Mouse (Mus musculus): Measurements from ENCODE around the gene Omd.
"Not testable (repeated sequence)": the region's sequence is repeated elsewhere in the genome, so short reads cannot be mapped to it uniquely, and the experiment has no call there.

Gene Omd

GRCm38 (mm10) chr13:49581541-49582530, at the start of gene Omd:
Omd (plus strand) TSS chr13:49582462.
- peak; percentile 6 for DNase-seq (ENCODE audit: low spot score)

- no peak for DNase-seq (ENCODE audit: low spot score)
These were observed 45.3 kb upstream of the Omd start for GRCm38 (mm10) chr13:49536946-49537345.

- no peak for DNase-seq (ENCODE audit: low spot score)
These were observed 43.6 kb upstream of the Omd start for GRCm38 (mm10) chr13:49538693-49539092.

- no peak for DNase-seq (ENCODE audit: low spot score)
These were observed 38.0 kb upstream of the Omd start, which contains the start of gene Aspn for GRCm38 (mm10) chr13:49544279-49544678. Aspn (plus strand) TSS chr13:49544443.

GRCm38 (mm10) chr13:49545646-49546045, 36.6 kb upstream of the Omd start:
- no peak for DNase-seq (ENCODE audit: low spot score)

GRCm38 (mm10) chr13:49546517-49546916, 35.7 kb upstream of the Omd start:
- no peak for DNase-seq (ENCODE audit: low spot score)

DNA sequence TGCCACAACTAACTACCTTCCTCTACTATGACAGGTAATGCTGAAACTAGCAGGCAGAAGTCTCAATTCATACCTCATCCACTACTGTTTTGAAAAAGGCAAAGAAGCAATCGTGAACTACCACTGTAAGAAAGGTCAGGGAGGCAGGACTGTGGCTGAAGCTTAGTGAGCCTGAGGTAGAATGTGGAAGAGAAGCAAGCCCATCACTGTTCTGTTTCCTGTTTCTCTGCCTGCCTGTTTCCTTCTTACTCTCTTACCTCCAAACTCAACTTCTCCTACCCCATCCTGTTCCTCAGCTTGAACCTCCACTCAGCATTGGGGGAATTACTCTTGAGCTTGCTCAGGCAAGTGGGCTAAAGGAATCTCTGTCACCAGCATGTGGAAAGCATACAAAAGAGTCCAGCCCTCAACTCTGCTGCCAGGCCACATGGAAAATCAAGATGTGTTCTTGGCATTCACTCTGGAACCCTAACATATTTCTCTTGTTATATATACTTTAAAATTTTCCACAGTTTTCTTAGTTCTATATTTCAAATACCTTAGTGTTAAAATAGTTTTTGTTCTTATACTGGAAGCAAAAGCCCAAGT, 34.6 kb upstream of the Omd start:
- no peak for DNase-seq (ENCODE audit: low spot score)

DNA sequence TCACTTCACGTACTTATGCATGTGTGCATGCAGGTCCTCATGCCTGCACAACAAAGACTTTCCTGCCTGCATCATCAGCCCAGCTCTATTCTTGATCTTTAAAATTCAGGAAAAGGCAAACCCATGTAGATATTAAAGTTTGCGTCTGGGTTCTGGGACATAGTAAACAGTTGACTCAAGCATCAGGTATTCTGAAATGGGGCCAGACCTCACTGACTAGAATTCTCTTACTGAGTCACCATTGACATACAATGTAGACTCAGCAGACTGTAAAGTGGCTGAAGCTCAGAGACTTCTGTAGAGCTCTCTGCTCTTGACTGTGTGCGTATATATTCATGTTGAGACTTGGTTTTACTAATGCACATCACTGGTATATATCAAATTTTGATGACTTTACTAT, 32.6 kb upstream of the Omd start:
- DNase-seq (ENCODE audit: low spot score) = no peak

GRCm38 (mm10) chr13:49554519-49554918, 27.7 kb upstream of the Omd start:
- DNase-seq (ENCODE audit: low spot score) = no peak

DNA sequence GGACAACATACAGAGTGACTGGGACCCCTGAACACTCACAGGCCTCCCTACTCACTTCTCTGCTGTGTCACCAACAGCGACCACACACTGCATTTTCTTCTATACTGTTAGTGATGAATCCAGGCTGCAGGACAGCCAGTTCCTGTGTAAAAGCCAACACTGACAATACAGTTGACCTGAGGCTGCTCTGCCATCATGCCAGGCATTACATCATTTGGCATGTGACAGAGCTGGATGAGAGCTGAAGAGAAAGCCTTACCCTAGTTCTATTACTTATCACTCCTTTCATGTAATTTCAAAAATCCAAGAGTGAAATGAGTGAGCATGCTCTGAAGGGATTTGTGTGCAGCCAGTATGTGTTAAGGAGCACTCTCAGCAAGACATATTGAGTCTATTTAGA, 26.1 kb upstream of the Omd start:
- no peak for DNase-seq (ENCODE audit: low spot score)

DNA sequence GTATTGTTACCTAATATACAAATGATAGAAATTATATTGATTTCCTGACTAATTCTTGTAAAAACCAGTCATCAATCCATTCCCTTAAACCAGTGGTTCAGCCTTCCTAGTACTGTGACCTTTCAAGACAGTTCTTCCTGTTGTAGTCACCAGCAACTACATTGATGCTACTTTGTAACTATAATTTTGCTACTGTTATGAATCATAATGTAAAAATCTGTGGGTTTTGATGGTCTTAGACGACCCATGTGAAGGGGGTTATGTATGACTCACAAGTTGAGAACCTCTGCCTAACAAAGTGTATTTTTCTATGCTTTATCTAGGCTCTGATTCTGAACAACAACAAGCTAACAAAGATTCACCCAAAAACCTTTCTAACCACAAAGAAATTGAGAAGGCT, 25.3 kb upstream of the Omd start:
- no peak for DNase-seq (ENCODE audit: low spot score)

DNA sequence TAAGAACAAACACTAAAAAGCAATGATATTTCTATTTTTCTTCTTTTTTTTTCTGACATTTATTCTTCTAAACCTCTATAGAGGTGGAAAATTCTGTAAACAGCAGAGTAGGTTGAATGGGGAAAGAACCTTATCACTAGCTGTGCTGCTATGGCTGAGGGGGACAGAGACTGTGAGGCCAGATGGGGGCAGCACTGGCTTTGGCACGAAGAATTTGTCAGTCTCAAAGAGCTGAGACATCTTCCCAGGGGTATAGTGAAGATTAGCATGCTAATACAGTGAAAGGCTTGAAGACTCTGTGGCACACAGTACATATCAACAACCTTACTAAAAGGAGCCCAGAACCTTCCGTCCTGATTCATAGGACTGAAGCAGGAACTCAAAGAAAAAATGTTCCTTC, 23.1 kb upstream of the Omd start:
- DNase-seq (ENCODE audit: low spot score) = no peak

GRCm38 (mm10) chr13:49560886-49561285, 21.4 kb upstream of the Omd start:
- DNase-seq (ENCODE audit: low spot score) = no peak

DNA sequence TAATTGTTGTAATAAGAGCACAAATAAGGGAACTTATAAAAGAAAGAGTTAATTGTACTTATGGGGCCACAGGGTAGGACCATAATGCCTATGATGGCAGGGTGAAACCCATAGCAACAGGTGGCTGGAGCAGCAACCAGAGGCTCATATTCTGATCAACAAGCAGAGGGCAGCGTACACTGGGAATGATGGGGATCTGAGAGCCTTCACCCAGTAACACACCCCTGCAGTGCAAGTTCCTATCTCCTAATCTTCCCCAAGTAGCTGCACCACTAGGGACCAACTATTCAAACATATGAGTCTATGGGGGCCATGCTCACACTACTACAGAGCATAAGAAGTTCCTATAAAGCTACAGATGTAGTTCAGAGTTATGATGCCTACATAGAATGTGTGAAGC, 17.9 kb upstream of the Omd start:
- no peak for DNase-seq (ENCODE audit: low spot score)

- DNase-seq (ENCODE audit: low spot score) = no peak
These were observed 11.9 kb upstream of the Omd start for GRCm38 (mm10) chr13:49570371-49570770.

GRCm38 (mm10) chr13:49571418-49571817, 10.8 kb upstream of the Omd start:
- DNase-seq (ENCODE audit: low spot score) = no peak

- no peak for DNase-seq (ENCODE audit: low spot score)
These were observed 1.6 kb downstream of the Omd start for GRCm38 (mm10) chr13:49583859-49584258.

GRCm38 (mm10) chr13:49584307-49585005, 2.2 kb downstream of the Omd start:
- DNase-seq (ENCODE audit: low spot score) = peak; percentile 17

GRCm38 (mm10) chr13:49586062-49586461, 3.8 kb downstream of the Omd start:
- DNase-seq (ENCODE audit: low spot score) = no peak

DNA sequence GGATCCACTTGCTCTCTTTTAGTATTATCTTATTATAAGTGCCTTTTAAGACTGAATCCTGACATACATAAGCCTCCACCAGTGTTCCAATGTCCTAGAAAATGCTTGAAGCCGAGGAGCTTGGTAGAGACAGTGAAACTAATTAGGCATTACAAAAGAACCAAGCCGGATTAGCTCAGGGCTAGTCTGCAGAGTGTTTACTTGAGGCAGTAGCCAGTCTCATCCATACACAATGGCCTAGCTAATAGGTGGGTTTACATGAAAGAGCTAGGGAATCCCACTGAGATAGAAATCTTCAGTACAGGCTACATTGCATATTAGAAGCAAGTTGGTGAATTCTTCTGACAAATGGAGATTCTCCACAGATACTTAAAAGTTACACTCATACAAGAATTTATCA, 20.3 kb downstream of the Omd start:
- DNase-seq (ENCODE audit: low spot score) = not testable (repeated sequence)

GRCm38 (mm10) chr13:49603603-49604002, 21.3 kb downstream of the Omd start:
- DNase-seq (ENCODE audit: low spot score) = no peak

DNA sequence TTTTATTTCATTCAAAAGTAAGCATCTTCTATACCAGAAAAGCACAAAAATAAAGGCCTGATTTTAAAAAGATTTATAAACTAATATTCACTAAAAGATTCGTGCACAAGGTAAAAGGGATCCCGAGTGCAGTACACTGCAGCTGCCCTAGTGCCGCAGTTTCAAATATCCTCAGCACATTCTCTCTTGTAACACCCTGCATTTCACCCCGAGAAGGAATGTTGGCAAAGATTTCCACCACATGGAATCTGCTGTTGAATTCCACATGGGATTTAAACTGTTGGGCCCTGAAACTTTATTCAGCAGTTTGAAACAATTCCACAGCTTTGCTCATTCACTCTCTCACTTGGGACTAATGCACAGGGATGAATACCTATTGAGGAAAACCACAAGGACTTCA, 25.5 kb downstream of the Omd start, which contains the start of gene Ogn:
Ogn (plus strand) TSS at position 333 of the 400 bp plus-strand sequence.
- peak; percentile 13 for DNase-seq (ENCODE audit: low spot score)

Data from ovary, postnatal 14 days (tissue).